Mouse (Mus musculus): ENCODE results near the gene Gm49380.

The Gm49380 gene

GRCm38 (mm10) chr9:44075996-44076763 is 37.1 kb downstream of the Gm49380 start:
- no peak for DNase-seq (ENCODE audit: low spot score in 2 of 2)

GRCm38 (mm10) chr9:44075276-44075995 is 37.9 kb downstream of the Gm49380 start:
- DNase-seq (ENCODE audit: low spot score in 2 of 2) = no peak

- DNase-seq (ENCODE audit: low spot score in 2 of 2) = no peak
Observed at GRCm38 (mm10) chr9:44074395-44075275, 38.7 kb downstream of the Gm49380 start.

GRCm38 (mm10) chr9:44073115-44073514 is 40.2 kb downstream of the Gm49380 start:
- no peak for DNase-seq (ENCODE audit: low spot score in 2 of 2)

GRCm38 (mm10) chr9:44072599-44072915 is 40.7 kb downstream of the Gm49380 start:
- no peak for DNase-seq (ENCODE audit: low spot score in 2 of 2)

GRCm38 (mm10) chr9:44071914-44072598 is 41.2 kb downstream of the Gm49380 start:
- DNase-seq (ENCODE audit: low spot score in 2 of 2) = no peak

GRCm38 (mm10) chr9:44070844-44071231 is 42.5 kb downstream of the Gm49380 start:
- no peak for DNase-seq (ENCODE audit: low spot score in 2 of 2)

GRCm38 (mm10) chr9:44070113-44070843 is 43.0 kb downstream of the Gm49380 start:
- no peak for DNase-seq (ENCODE audit: low spot score in 2 of 2)

GRCm38 (mm10) chr9:44069252-44069651 is 44.0 kb downstream of the Gm49380 start:
- DNase-seq (ENCODE audit: low spot score in 2 of 2) = no peak

GRCm38 (mm10) chr9:44067960-44068330 is 45.4 kb downstream of the Gm49380 start:
- no peak for DNase-seq (ENCODE audit: low spot score in 2 of 2)

- no peak for DNase-seq (ENCODE audit: low spot score in 2 of 2)
Observed at GRCm38 (mm10) chr9:44067241-44067959, 45.9 kb downstream of the Gm49380 start.

- DNase-seq (ENCODE audit: low spot score in 2 of 2) = peak; percentile 94 to 95
Observed at GRCm38 (mm10) chr9:44066785-44067225, 46.5 kb downstream of the Gm49380 start, which contains the start of gene Usp2. Gene Usp2, plus strand, starts transcription at chr9:44067021.

- no peak for DNase-seq (ENCODE audit: low spot score in 2 of 2)
Observed at GRCm38 (mm10) chr9:44065177-44065576, 48.1 kb downstream of the Gm49380 start.

- no peak for DNase-seq (ENCODE audit: low spot score in 2 of 2)
Observed at GRCm38 (mm10) chr9:44058606-44059005, 54.7 kb downstream of the Gm49380 start.

GRCm38 (mm10) chr9:44053936-44054335 is 59.4 kb downstream of the Gm49380 start:
- no peak for DNase-seq (ENCODE audit: low spot score in 2 of 2)

GRCm38 (mm10) chr9:44052855-44053254 is 60.4 kb downstream of the Gm49380 start:
- no peak for DNase-seq (ENCODE audit: low spot score in 2 of 2)

GRCm38 (mm10) chr9:44049381-44050165 is 63.7 kb downstream of the Gm49380 start:
- no peak for DNase-seq (ENCODE audit: low spot score in 2 of 2)

GRCm38 (mm10) chr9:44048541-44049380 is 64.5 kb downstream of the Gm49380 start:
- no peak for DNase-seq (ENCODE audit: low spot score in 2 of 2)
